Mouse (Mus musculus): ENCODE results near the gene Hic2.

DNA sequence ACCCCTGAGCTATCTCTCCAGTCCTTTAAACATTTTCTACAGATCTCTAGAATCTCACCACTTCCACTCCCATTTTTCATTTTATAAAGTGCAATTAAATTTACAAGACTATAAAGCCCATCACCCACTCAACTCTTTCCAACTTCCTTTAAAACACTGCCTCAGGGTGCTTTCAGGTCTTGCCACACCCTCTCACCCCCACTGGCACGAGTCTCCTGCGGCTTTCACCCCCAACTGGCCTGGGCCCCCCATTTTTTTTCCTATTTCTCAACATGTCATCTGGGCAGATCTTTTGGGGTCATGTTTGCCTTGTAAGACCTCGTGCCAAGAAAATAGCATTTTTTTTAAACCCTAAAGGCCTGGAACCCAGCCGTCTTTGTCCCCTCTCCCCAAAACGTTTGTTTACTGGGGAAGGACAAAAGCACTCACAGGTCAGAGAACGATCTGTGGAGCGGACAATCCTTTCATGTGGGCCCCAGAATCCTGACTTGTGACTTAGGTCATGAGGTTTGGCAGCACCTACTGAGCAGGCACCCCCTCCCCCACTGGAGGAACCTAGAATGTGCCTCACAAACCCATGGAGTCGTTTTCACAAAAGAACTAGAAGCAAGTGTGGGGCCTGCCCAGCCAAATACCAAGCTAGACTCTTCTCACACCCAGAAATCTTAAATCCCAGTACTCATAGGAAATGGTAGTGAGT, 16.3 kb upstream of the Hic2 start:
- TF ChIP-seq CTCF (IDR thresholded peaks at IDR 0.05; ENCODE audit: extremely low read depth, insufficient read length, insufficient replicate concordance, low read depth, low read length) (no peak), POLR2A (IDR thresholded peaks at IDR 0.05; ENCODE audit: low read depth, low read length) (no peak)
